Mouse (Mus musculus): ENCODE measurements around the gene Mettl8. TPM values are rescaled to one million over a fixed set of nuclear protein-coding genes. Genes with fewer than 3 reads are reported as not detected.

Gene Mettl8
- total RNA-seq, 1 experiment, result 18.0 TPM

DNA sequence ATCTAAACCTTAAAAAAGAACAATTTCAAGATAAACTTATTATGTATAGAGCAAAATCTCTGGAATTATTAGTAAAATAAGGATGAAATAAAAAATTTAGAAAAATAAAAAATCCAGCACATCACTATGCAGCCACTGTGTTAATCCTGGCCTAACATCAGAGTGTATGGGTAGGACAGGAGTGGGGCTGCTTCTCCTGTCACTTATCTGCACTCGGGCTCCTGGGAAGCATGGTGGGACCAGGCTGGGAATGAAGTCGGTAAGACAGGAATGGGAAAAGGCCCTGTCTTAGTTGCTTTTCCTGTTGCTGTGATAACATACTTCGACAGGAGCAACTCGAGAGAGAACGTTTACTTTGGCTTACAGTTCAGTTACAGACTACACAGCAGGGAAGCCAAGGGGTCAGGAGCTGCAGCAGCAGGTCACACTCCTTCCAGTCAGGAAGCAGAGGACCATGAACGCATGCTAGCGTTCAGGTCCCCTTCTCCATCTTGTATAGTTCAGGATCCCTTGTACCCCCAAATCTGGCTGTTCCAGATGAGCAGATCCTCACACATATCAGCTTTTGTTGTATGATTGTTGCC is 85.1 kb downstream of the Mettl8 start:
- Histone ChIP-seq H3K27ac (ENCODE audit: insufficient read depth, low read depth, low read length, poor library complexity, severe bottlenecking) (no peak overlapping the region), H3K4me1 (ENCODE audit: control insufficient read depth in 2 of 2, insufficient read depth in 2 of 2, low read length in 2 of 2, poor library complexity in 1 of 2) (no peaks in the 10 kb centered on the region)
- no peak for DNase-seq (ENCODE audit: low read depth, low spot score)

DNA sequence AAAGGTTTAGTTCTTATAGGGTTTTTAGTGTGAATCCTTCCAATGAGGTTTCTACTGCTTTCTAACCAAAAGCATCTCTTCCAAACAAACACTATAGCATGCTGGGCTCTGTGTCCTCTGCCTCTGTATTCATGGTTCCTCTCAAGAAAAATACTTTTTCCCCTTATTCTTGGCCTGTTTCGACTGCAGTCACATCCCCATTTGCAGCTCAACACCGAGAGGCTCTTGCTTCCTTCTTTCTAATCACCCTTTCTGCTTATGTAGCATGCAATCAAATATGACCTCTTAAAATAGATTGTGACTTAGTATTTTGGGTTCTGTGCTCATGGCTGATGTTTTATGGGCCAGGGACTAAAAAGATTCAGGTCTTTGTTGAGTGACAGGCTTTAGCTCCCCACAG is 87.1 kb downstream of the Mettl8 start:
- no peak overlapping the region for H3K4me3 ChIP-seq (ENCODE audit: insufficient read depth in 1 of 2, low read depth in 1 of 2, low read length in 2 of 2, poor library complexity in 1 of 2, severe bottlenecking in 1 of 2)
- in situ Hi-C loops (cut with MboI; ENCODE audit: low sequenced_read_pairs in 2 of 2, unreplicated experiment in 2 of 2), result no loop called here
- no peaks in the 10 kb centered on the region for H3K4me1 ChIP-seq (ENCODE audit: control insufficient read depth in 2 of 2, insufficient read depth in 2 of 2, low read length in 2 of 2, poor library complexity in 1 of 2)
- TF ChIP-seq ZNF384 (IDR thresholded peaks at IDR 0.05; ENCODE audit: low read depth, low read length), result no peak
- no peak for TF ChIP-seq ZC3H11A (IDR thresholded peaks at IDR 0.05; ENCODE audit: borderline replicate concordance, low read depth, low read length)
- no peak for TF ChIP-seq CHD2 (IDR thresholded peaks at IDR 0.05; ENCODE audit: low read depth, low read length)
- no peak for TF ChIP-seq HCFC1 (IDR thresholded peaks at IDR 0.05; ENCODE audit: borderline replicate concordance, insufficient read depth, low read length)
- TF ChIP-seq MAFK (IDR thresholded peaks at IDR 0.05; ENCODE audit: insufficient read depth, low read depth, low read length), result no peak
- DNase-seq (ENCODE audit: low read depth, low spot score), result no peak
- no peaks in the 10 kb centered on the region for H3K9me3 ChIP-seq (ENCODE audit: control insufficient read depth, insufficient read depth, low read depth, low read length)
- no peak overlapping the region for H3K27ac ChIP-seq (ENCODE audit: insufficient read depth, low read depth, low read length, poor library complexity, severe bottlenecking)
- H3K9ac ChIP-seq (ENCODE audit: insufficient read depth, low read depth, low read length, poor library complexity, severe bottlenecking), result no peak overlapping the region
- no peaks in the 10 kb centered on the region; the same call in 1 of the 2 replicates for H3K36me3 ChIP-seq (ENCODE audit: control insufficient read depth, insufficient read depth, low read length, poor library complexity, severe bottlenecking)

More for the DNA sequence above, 85.1 kb downstream of the Mettl8 start:
- Histone ChIP-seq H3K9me3 (ENCODE audit: control insufficient read depth, insufficient read depth, low read depth, low read length) (no peaks in the 10 kb centered on the region), H3K4me3 (ENCODE audit: insufficient read depth in 1 of 2, low read depth in 1 of 2, low read length in 2 of 2, poor library complexity in 1 of 2, severe bottlenecking in 1 of 2) (no peak overlapping the region), H3K9ac (ENCODE audit: insufficient read depth, low read depth, low read length, poor library complexity, severe bottlenecking) (no peak overlapping the region), H3K36me3 (ENCODE audit: control insufficient read depth, insufficient read depth, low read length, poor library complexity, severe bottlenecking) (no peaks in the 10 kb centered on the region; the same call in 1 of the 2 replicates)
- in situ Hi-C loops (cut with MboI; ENCODE audit: low sequenced_read_pairs in 2 of 2, unreplicated experiment in 2 of 2), result no loop called here
- TF ChIP-seq ZNF384 (IDR thresholded peaks at IDR 0.05; ENCODE audit: low read depth, low read length) (no peak), CHD2 (IDR thresholded peaks at IDR 0.05; ENCODE audit: low read depth, low read length) (no peak), HCFC1 (IDR thresholded peaks at IDR 0.05; ENCODE audit: borderline replicate concordance, insufficient read depth, low read length) (no peak), ZC3H11A (IDR thresholded peaks at IDR 0.05; ENCODE audit: borderline replicate concordance, low read depth, low read length) (no peak), MAFK (IDR thresholded peaks at IDR 0.05; ENCODE audit: insufficient read depth, low read depth, low read length) (no peak)

DNA sequence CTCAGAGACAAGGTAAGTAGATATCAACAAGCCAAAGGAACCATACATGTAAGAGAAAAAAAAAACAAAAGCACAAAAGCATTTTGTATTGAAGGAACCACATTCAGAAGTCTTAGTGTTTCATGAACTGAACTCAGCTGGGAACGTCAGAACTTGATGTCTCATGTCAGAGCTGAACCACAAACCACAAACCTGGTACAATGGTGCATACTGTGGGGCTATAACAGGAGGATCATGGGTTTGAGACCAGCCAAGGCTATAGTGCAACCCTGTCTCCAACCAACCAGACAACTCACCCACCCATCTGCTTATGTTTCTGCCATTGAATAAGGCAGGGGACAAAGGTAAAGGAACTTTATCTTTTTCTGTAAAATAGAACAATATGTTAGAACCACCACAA is 88.2 kb downstream of the Mettl8 start:
- no peak for DNase-seq (ENCODE audit: low read depth, low spot score)
- in situ Hi-C loops (cut with MboI; ENCODE audit: low sequenced_read_pairs in 2 of 2, unreplicated experiment in 2 of 2), result no loop called here
- no peak overlapping the region for H3K27ac ChIP-seq (ENCODE audit: insufficient read depth, low read depth, low read length, poor library complexity, severe bottlenecking)
- TF ChIP-seq CHD2 (IDR thresholded peaks at IDR 0.05; ENCODE audit: low read depth, low read length), result no peak
- TF ChIP-seq ZNF384 (IDR thresholded peaks at IDR 0.05; ENCODE audit: low read depth, low read length), result no peak
- TF ChIP-seq MAFK (IDR thresholded peaks at IDR 0.05; ENCODE audit: insufficient read depth, low read depth, low read length), result no peak
- no peak for TF ChIP-seq HCFC1 (IDR thresholded peaks at IDR 0.05; ENCODE audit: borderline replicate concordance, insufficient read depth, low read length)
- no peak for TF ChIP-seq ZC3H11A (IDR thresholded peaks at IDR 0.05; ENCODE audit: borderline replicate concordance, low read depth, low read length)
- no peak overlapping the region for H3K4me3 ChIP-seq (ENCODE audit: insufficient read depth in 1 of 2, low read depth in 1 of 2, low read length in 2 of 2, poor library complexity in 1 of 2, severe bottlenecking in 1 of 2)
- H3K4me1 ChIP-seq (ENCODE audit: control insufficient read depth in 2 of 2, insufficient read depth in 2 of 2, low read length in 2 of 2, poor library complexity in 1 of 2), result no peaks in the 10 kb centered on the region
- no peaks in the 10 kb centered on the region; the same call in 1 of the 2 replicates for H3K36me3 ChIP-seq (ENCODE audit: control insufficient read depth, insufficient read depth, low read length, poor library complexity, severe bottlenecking)
- no peak overlapping the region for H3K9ac ChIP-seq (ENCODE audit: insufficient read depth, low read depth, low read length, poor library complexity, severe bottlenecking)
- H3K9me3 ChIP-seq (ENCODE audit: control insufficient read depth, insufficient read depth, low read depth, low read length), result no peaks in the 10 kb centered on the region

DNA sequence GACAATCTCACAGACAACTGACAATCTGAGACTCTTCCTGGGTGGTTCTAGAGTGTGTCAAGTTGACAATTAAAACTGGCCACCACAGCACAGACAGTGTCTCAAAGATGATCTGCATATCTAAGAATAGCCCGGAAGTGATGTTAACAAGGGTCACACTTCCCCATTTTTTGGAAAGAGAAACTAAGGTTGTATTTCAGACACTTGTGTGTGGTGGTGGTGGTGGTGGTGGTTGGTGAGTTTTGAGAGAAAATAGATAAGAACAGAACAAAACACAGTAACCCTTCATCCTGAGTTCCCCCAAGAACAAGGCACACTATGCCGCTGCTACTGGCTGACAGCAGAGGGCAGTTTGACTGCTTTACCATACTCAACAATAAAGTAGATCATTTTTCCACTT is 90.6 kb downstream of the Mettl8 start:
- no peaks in the 10 kb centered on the region; the same call in 1 of the 2 replicates for H3K36me3 ChIP-seq (ENCODE audit: control insufficient read depth, insufficient read depth, low read length, poor library complexity, severe bottlenecking)
- DNase-seq (ENCODE audit: low read depth, low spot score), result no peak
- no peak overlapping the region for H3K27ac ChIP-seq (ENCODE audit: insufficient read depth, low read depth, low read length, poor library complexity, severe bottlenecking)
- H3K9ac ChIP-seq (ENCODE audit: insufficient read depth, low read depth, low read length, poor library complexity, severe bottlenecking), result no peak overlapping the region
- H3K4me1 ChIP-seq (ENCODE audit: control insufficient read depth in 2 of 2, insufficient read depth in 2 of 2, low read length in 2 of 2, poor library complexity in 1 of 2), result no peaks in the 10 kb centered on the region; a peak in 1 of 4 replicates
- in situ Hi-C loops (cut with MboI; ENCODE audit: low sequenced_read_pairs in 2 of 2, unreplicated experiment in 2 of 2), result no loop called here
- TF ChIP-seq ZNF384 (IDR thresholded peaks at IDR 0.05; ENCODE audit: low read depth, low read length), result no peak
- no peak for TF ChIP-seq HCFC1 (IDR thresholded peaks at IDR 0.05; ENCODE audit: borderline replicate concordance, insufficient read depth, low read length)
- no peak for TF ChIP-seq ZC3H11A (IDR thresholded peaks at IDR 0.05; ENCODE audit: borderline replicate concordance, low read depth, low read length)
- no peak for TF ChIP-seq CHD2 (IDR thresholded peaks at IDR 0.05; ENCODE audit: low read depth, low read length)
- no peak for TF ChIP-seq MAFK (IDR thresholded peaks at IDR 0.05; ENCODE audit: insufficient read depth, low read depth, low read length)
- no peaks in the 10 kb centered on the region for H3K9me3 ChIP-seq (ENCODE audit: control insufficient read depth, insufficient read depth, low read depth, low read length)
- H3K4me3 ChIP-seq (ENCODE audit: insufficient read depth in 1 of 2, low read depth in 1 of 2, low read length in 2 of 2, poor library complexity in 1 of 2, severe bottlenecking in 1 of 2), result no peak overlapping the region
